Comparison of ENCODE assay signal across 10 mouse cellular contexts in genomic region chr2:149350239-149350811, GRCm38 (mm10). TPM values are rescaled to one million over a fixed set of nuclear protein-coding genes. Genes with fewer than 3 reads are reported as not detected.
DNase-seq lines count a peak whose midpoint lies in the region; ATAC-seq lines count a peak whose summit lies in the region.
"Had no signal": no experiment of that assay in that cellular context is flagged by ENCODE, and none has a peak within 500 bp of the region (broad histone marks: within the 10 kb centered on the region; RNA-seq: fewer than 3 reads in every experiment).

No protein-coding gene starts in this region.

- H3K4me3 ChIP-seq in heart, embryonic 10.5 days, result no peak overlapping the region
- H3K4me3 ChIP-seq in embryonic facial prominence, embryonic 10.5 days, result no peak overlapping the region
- H3K4me3 ChIP-seq: liver, embryonic 13.5 days had no signal

- no peaks in the 10 kb centered on the region for H3K9me3 ChIP-seq in heart, embryonic 10.5 days
- no peaks in the 10 kb centered on the region for H3K9me3 ChIP-seq in embryonic facial prominence, embryonic 10.5 days
- H3K9me3 ChIP-seq: liver, embryonic 13.5 days had no signal

- DNase-seq in heart, postnatal 14 days, result peak; percentile 3 to 21
- no peak for DNase-seq in heart, embryonic 10.5 days (ENCODE audit: low spot score)
- peak; percentile 40 for DNase-seq in adrenal gland, postnatal 10 days
- DNase-seq in embryonic facial prominence, embryonic 10.5 days (ENCODE audit: low spot score), result peak; percentile 47
- peak; percentile 5 for DNase-seq in left cerebral cortex, adult 11 months (ENCODE audit: low spot score)
- peak; percentile 17 for DNase-seq in right cerebral cortex, postnatal 4 days
- DNase-seq: liver, embryonic 13.5 days had no signal

- intact Hi-C loops in heart, postnatal 14 days (cut with DNase I), result loop anchor here (2.0 kb wide), 1 partner anchor 746 kb away; no protein-coding TSS in a partner anchor

- H3K4me1 ChIP-seq in heart, embryonic 10.5 days, result no peaks in the 10 kb centered on the region
- H3K4me1 ChIP-seq in embryonic facial prominence, embryonic 10.5 days, result no peaks in the 10 kb centered on the region
- H3K4me1 ChIP-seq: liver, embryonic 13.5 days had no signal

- no peak overlapping the region for H3K27ac ChIP-seq in heart, embryonic 10.5 days
- no peak overlapping the region for H3K27ac ChIP-seq in embryonic facial prominence, embryonic 10.5 days (replicated peaks)
- H3K27ac ChIP-seq: liver, embryonic 13.5 days had no signal

- 23% methylated on average over 3 of the region's 3 CpGs for WGBS in heart, embryonic 10.5 days
- WGBS in embryonic facial prominence, embryonic 10.5 days, result 32% methylated on average over 3 of the region's 3 CpGs

- peak; percentile 84 for ATAC-seq in inflammation-experienced regulatory T-cells, adult 6 months
- ATAC-seq in megakaryocyte-erythroid progenitor cell, adult 5-6 weeks (replicated peaks; ENCODE audit: low FRiP score, low TSS enrichment, poor library complexity, severe bottlenecking), result peak; percentile 97

- no peaks in the 10 kb centered on the region for H3K27me3 ChIP-seq in heart, embryonic 10.5 days (ENCODE audit: insufficient read depth, poor library complexity, severe bottlenecking)
- H3K27me3 ChIP-seq in embryonic facial prominence, embryonic 10.5 days (replicated peaks; ENCODE audit: low read depth, poor library complexity, severe bottlenecking), result no peaks in the 10 kb centered on the region
- H3K27me3 ChIP-seq: liver, embryonic 13.5 days had no signal

- H3K36me3 ChIP-seq in heart, embryonic 10.5 days, result no peaks in the 10 kb centered on the region
- H3K36me3 ChIP-seq in embryonic facial prominence, embryonic 10.5 days (replicated peaks), result no peaks in the 10 kb centered on the region
- H3K36me3 ChIP-seq: liver, embryonic 13.5 days had no signal

RNA-seq across cellular contexts. Expression of gene Cst10, which starts 54.5 kb away (rescaled TPM):
- total RNA-seq in heart, postnatal 14 days (2021), result not detected
- not detected in 2 replicates for polyA plus RNA-seq in heart, embryonic 10.5 days (2016; fragmentation: Nextera tagmentation; extraction: Ambion mirVana)
- not detected for total RNA-seq in adrenal gland, postnatal 10 days (2021)
- polyA plus RNA-seq in embryonic facial prominence, embryonic 10.5 days (2016; fragmentation: Nextera tagmentation; extraction: Ambion mirVana), result not detected in 2 replicates
- not detected for polyA plus RNA-seq in inflammation-experienced regulatory T-cells, adult 6 months (2017; shearing (Covaris generic))
- total RNA-seq in megakaryocyte-erythroid progenitor cell, adult 5-6 weeks (2014; fragmentation: Nextera tagmentation), result not detected in 2 replicates
- not detected in 2 replicates for total RNA-seq in megakaryocyte-erythroid progenitor cell, adult 5-6 weeks (2017)
- total RNA-seq: adrenal gland, adult 18-20 months had no signal
- polyA plus RNA-seq: liver, embryonic 13.5 days had no signal
